20 mouse cellular contexts compared by ENCODE assay signal in genomic region chr2:102757241-102757860, GRCm38 (mm10).
DNase-seq lines count a peak whose midpoint lies in the region; ATAC-seq and TF ChIP-seq lines count a peak whose summit lies in the region.
"Had no signal": no experiment of that assay in that cellular context is flagged by ENCODE, and none has a peak within 500 bp of the region (broad histone marks: within the 10 kb centered on the region; RNA-seq: fewer than 3 reads in every experiment).

No protein-coding gene starts in this region.

- H3K4me1 ChIP-seq in G1E (ENCODE audit: insufficient read depth, low read depth, low read length): peaks cover 54% of the 10 kb centered on the region
- H3K4me1 ChIP-seq: forebrain, embryonic 10.5 days; forebrain, embryonic 13.5 days; hindbrain, embryonic 10.5 days; hindbrain, embryonic 13.5 days; intestine, embryonic 15.5 days had no signal

- H3K9me3 ChIP-seq in G1E (replicated peaks): no peaks in the 10 kb centered on the region
- H3K9me3 ChIP-seq: forebrain, embryonic 10.5 days; forebrain, embryonic 13.5 days; hindbrain, embryonic 10.5 days; hindbrain, embryonic 13.5 days; intestine, embryonic 15.5 days had no signal

- peak overlapping the region; percentile 27; the same call in 1 of the 2 replicates for H3K4me3 ChIP-seq in G1E (ENCODE audit: low read depth, low read length)
- H3K4me3 ChIP-seq: forebrain, embryonic 10.5 days; forebrain, embryonic 13.5 days; hindbrain, embryonic 10.5 days; hindbrain, embryonic 13.5 days; intestine, embryonic 15.5 days had no signal

- no peaks in the 10 kb centered on the region for H3K36me3 ChIP-seq in G1E (replicated peaks)
- H3K36me3 ChIP-seq: forebrain, embryonic 10.5 days; intestine, embryonic 15.5 days had no signal

- TF ChIP-seq CTCF in G1E (IDR thresholded peaks at IDR 0.05; ENCODE audit: low read depth, low read length): no peak

- intact Hi-C loops in left cerebral cortex, postnatal 4 days (cut with DNase I): no loop called here
- intact Hi-C loops in left cerebral cortex, postnatal 10 days (cut with DNase I): no loop called here

- H3K27me3 ChIP-seq in G1E (ENCODE audit: insufficient read depth, low read length): no peaks in the 10 kb centered on the region
- H3K27me3 ChIP-seq: forebrain, embryonic 13.5 days; hindbrain, embryonic 13.5 days; intestine, embryonic 15.5 days had no signal

- DNase-seq in adrenal gland, postnatal 14 days: peak; percentile 15
- DNase-seq in adrenal gland, postnatal 4 days (ENCODE audit: low spot score in 2 of 2): no peak
- DNase-seq in left cerebral cortex, postnatal 4 days: peak; percentile 17
- DNase-seq in left cerebral cortex, postnatal 10 days (ENCODE audit: extremely low spot score in 1 of 2, low spot score in 2 of 2): no peak
- DNase-seq in G1E (ENCODE audit: low spot score): peak; percentile 17
- no peak for DNase-seq in layer of hippocampus, postnatal 10 days (ENCODE audit: low spot score in 2 of 2)
- DNase-seq: cerebellum, adult 11 months; cerebellum, adult 8-10 months; gastrocnemius, postnatal 10 days; gastrocnemius, postnatal 36 days; heart, postnatal 36 days; kidney, adult 11 months had no signal

- ATAC-seq in G1E (ENCODE audit: extremely low read depth, insufficient number of reproducible peaks, low FRiP score, poor library complexity, severe bottlenecking): peak; percentile 62
- ATAC-seq: CD4-positive, CD25-positive, alpha-beta regulatory T cell, adult 4 months; forebrain, embryonic 13.5 days; forebrain, embryonic 16.5 days; hindbrain, embryonic 16.5 days; intestine, embryonic 15.5 days had no signal

Comparison
In these comparisons a context has a peak if more than half of its experiments do, and no peak if none do; other contexts are left out.
1. DNase-seq: peak in adrenal gland, postnatal 14 days (single experiment), left cerebral cortex, postnatal 4 days (single experiment) and G1E (single experiment); none in adrenal gland, postnatal 4 days (0 of 2), left cerebral cortex, postnatal 10 days (0 of 2) and layer of hippocampus, postnatal 10 days (0 of 2).